ENCODE assay signal across 8 mouse cellular contexts in genomic region chrX:41912061-41912401, GRCm38 (mm10). TPM values are rescaled to one million over a fixed set of nuclear protein-coding genes. Genes with fewer than 3 reads are reported as not detected.
DNase-seq lines count a peak whose midpoint lies in the region; ATAC-seq and TF ChIP-seq lines count a peak whose summit lies in the region.

No protein-coding gene starts in this region.

- no peaks in the 10 kb centered on the region for H3K36me3 ChIP-seq in lung, embryonic 14.5 days (ENCODE audit: insufficient read depth)
- no peaks in the 10 kb centered on the region for H3K36me3 ChIP-seq in intestine, embryonic 16.5 days (ENCODE audit: control insufficient read depth, insufficient read depth, low read length)
- no peaks in the 10 kb centered on the region for H3K36me3 ChIP-seq in neural tube, embryonic 13.5 days

- peak overlapping the region; percentile 43; the same call in 1 of the 2 replicates for H3K27ac ChIP-seq in lung, embryonic 14.5 days (ENCODE audit: low read depth)
- peak overlapping the region; percentile 20; the same call in 1 of the 2 replicates for H3K27ac ChIP-seq in embryonic fibroblast, embryonic 13.5 days (ENCODE audit: insufficient read depth, low read length)
- no peak overlapping the region for H3K27ac ChIP-seq in intestine, embryonic 16.5 days (ENCODE audit: low read length)
- peak overlapping the region; percentile 91; the same call in 1 of the 2 replicates for H3K27ac ChIP-seq in neural tube, embryonic 13.5 days (replicated peaks)

- peak overlapping the region; percentile 38 for H3K4me2 ChIP-seq in lung, embryonic 14.5 days
- peak overlapping the region; percentile 22 for H3K4me2 ChIP-seq in intestine, embryonic 16.5 days (ENCODE audit: low read depth, low read length)
- H3K4me2 ChIP-seq in neural tube, embryonic 13.5 days: peak overlapping the region; percentile 38

- no peak for TF ChIP-seq CTCF in lung, embryonic 14.5 days (IDR thresholded peaks at IDR 0.05; ENCODE audit: low read depth)
- TF ChIP-seq CTCF in embryonic fibroblast, embryonic 13.5 days (IDR thresholded peaks at IDR 0.05; ENCODE audit: borderline replicate concordance, insufficient read depth, low read length): no peak

- H3K27me3 ChIP-seq in lung, embryonic 14.5 days (ENCODE audit: insufficient read depth, low read length): no peaks in the 10 kb centered on the region
- H3K27me3 ChIP-seq in intestine, embryonic 16.5 days (replicated peaks; ENCODE audit: control insufficient read depth, insufficient read depth, low read length): no peaks in the 10 kb centered on the region
- H3K27me3 ChIP-seq in neural tube, embryonic 13.5 days: no peaks in the 10 kb centered on the region

- no peaks in the 10 kb centered on the region for H3K4me1 ChIP-seq in lung, embryonic 14.5 days (ENCODE audit: insufficient read depth)
- no peaks in the 10 kb centered on the region for H3K4me1 ChIP-seq in embryonic fibroblast, embryonic 13.5 days (ENCODE audit: control insufficient read depth, insufficient read depth, low read length)
- H3K4me1 ChIP-seq in intestine, embryonic 16.5 days (ENCODE audit: control insufficient read depth, insufficient read depth, low read length): no peaks in the 10 kb centered on the region
- H3K4me1 ChIP-seq in neural tube, embryonic 13.5 days (replicated peaks): peaks cover 12% of the 10 kb centered on the region

- H3K9me3 ChIP-seq in lung, embryonic 14.5 days (ENCODE audit: low read depth, low read length): no peaks in the 10 kb centered on the region
- H3K9me3 ChIP-seq in intestine, embryonic 16.5 days (ENCODE audit: control insufficient read depth, low read length): no peaks in the 10 kb centered on the region
- no peaks in the 10 kb centered on the region for H3K9me3 ChIP-seq in neural tube, embryonic 13.5 days

- H3K4me3 ChIP-seq in lung, embryonic 14.5 days (ENCODE audit: low read depth, low read length): peak overlapping the region; percentile 62
- H3K4me3 ChIP-seq in embryonic fibroblast, embryonic 13.5 days (ENCODE audit: insufficient read depth, low read length): no peak overlapping the region
- H3K4me3 ChIP-seq in intestine, embryonic 16.5 days (ENCODE audit: low read length): peak overlapping the region; percentile 65
- peak overlapping the region; percentile 62 for H3K4me3 ChIP-seq in neural tube, embryonic 13.5 days

- no peak for DNase-seq in lung, embryonic 14.5 days
- no peak for DNase-seq in lung, adult 18-20 months
- no peak for DNase-seq in gastrocnemius, postnatal 4 days (ENCODE audit: low spot score in 2 of 2)
- DNase-seq in frontal cortex, postnatal 14 days (ENCODE audit: low spot score in 2 of 2): no peak
- DNase-seq in right cerebral cortex, postnatal 36 days (ENCODE audit: low spot score in 2 of 2): no peak

- ATAC-seq in lung, embryonic 14.5 days (ENCODE audit: insufficient read depth): no peak
- ATAC-seq in intestine, embryonic 16.5 days: peak; percentile 19; the same call in 1 of the 2 replicates
- no peak for ATAC-seq in neural tube, embryonic 13.5 days (ENCODE audit: low read depth)

- peak; percentile 37; the same call in 1 of the 2 replicates for TF ChIP-seq POLR2A in embryonic fibroblast, embryonic 13.5 days (IDR thresholded peaks at IDR 0.05; ENCODE audit: low read depth, low read length)

- no peak overlapping the region; the same call in 1 of the 2 replicates for H3K9ac ChIP-seq in lung, embryonic 14.5 days
- H3K9ac ChIP-seq in intestine, embryonic 16.5 days (ENCODE audit: low read depth, low read length): no peak overlapping the region
- H3K9ac ChIP-seq in neural tube, embryonic 13.5 days: peak overlapping the region; percentile 45

- WGBS in lung, embryonic 14.5 days: 39% methylated on average over 10 of the region's 10 CpGs
- WGBS in intestine, embryonic 16.5 days: 49% methylated on average over 10 of the region's 10 CpGs
- 44% methylated on average over 10 of the region's 10 CpGs for WGBS in neural tube, embryonic 13.5 days

RNA-seq across cellular contexts. Expression of gene Thoc2, which starts 8.4 kb away (rescaled TPM):
- polyA plus RNA-seq in lung, embryonic 14.5 days (2014; fragmentation: Nextera tagmentation; extraction: Ambion mirVana): 87.6 and 89.0 TPM in 2 replicates
- polyA plus RNA-seq in embryonic fibroblast, embryonic 13.5 days (2011; ENCODE audit: insufficient read length, low read depth, missing spikeins): 91.7 and 102 TPM in 2 replicates
- 52.1 and 61.4 TPM in 2 replicates for polyA plus RNA-seq in intestine, embryonic 16.5 days (2015; fragmentation: Nextera tagmentation; extraction: Ambion mirVana)
- 84.2 and 91.4 TPM in 2 replicates for polyA plus RNA-seq in neural tube, embryonic 13.5 days (2015; fragmentation: Nextera tagmentation; extraction: Ambion mirVana)
- 10 to 100 TPM; 54.3 to 55.8 TPM for total RNA-seq in gastrocnemius, postnatal 4 days (2021)
